Mouse (Mus musculus) ES-E14 (cell line): Measurements from ENCODE around the gene Shroom3. TPM values are rescaled to one million over a fixed set of nuclear protein-coding genes. Genes with fewer than 3 reads are reported as not detected.

Source experiments
- DNase-seq: peaks from one replicate; pipeline ENCODE4 v3.0.0-alpha.2; 2013; ENCODE audit warnings: low read depth, low spot score
- H3K27ac ChIP-seq: 2 replicates; pipeline ENCODE4 v1.5.1; 2012; ENCODE audit warnings: low read depth, mild to moderate bottlenecking, low read length, moderate library complexity, mixed read lengths; ENCODE audit not compliant: poor library complexity, insufficient read depth, severe bottlenecking
- H3K36me3 ChIP-seq: 2 replicates; pipeline ENCODE4 v1.6.1; 2012; ENCODE audit warnings: mild to moderate bottlenecking, low read length, moderate library complexity, mixed read lengths; ENCODE audit not compliant: control insufficient read depth, poor library complexity, insufficient read depth, severe bottlenecking
- H3K4me1 ChIP-seq, 2 experiments: fragments of 150-350 bp in 1 of 2; sonication (generic) in 1 of 2; 2 replicates each; pipeline ENCODE4 v1.6.1; 2012; ENCODE audit warnings: low read length in 2 of 2, mild to moderate bottlenecking in 1 of 2, mixed read lengths in 1 of 2; ENCODE audit not compliant: control insufficient read depth in 2 of 2, insufficient read depth in 2 of 2, poor library complexity in 1 of 2
- H3K4me3 ChIP-seq, 2 experiments: fragments of 150-350 bp in 1 of 2; sonication (generic) in 1 of 2; 2 replicates each; pipeline ENCODE4 v1.5.1; 2012; ENCODE audit warnings: low read length in 2 of 2, low read depth in 1 of 2, mild to moderate bottlenecking in 1 of 2, mixed read lengths in 1 of 2; ENCODE audit not compliant: insufficient read depth in 1 of 2, poor library complexity in 1 of 2, severe bottlenecking in 1 of 2
- H3K9ac ChIP-seq: 2 replicates; pipeline ENCODE4 v1.6.1; 2012; ENCODE audit warnings: low read depth, mild to moderate bottlenecking, low read length, mixed read lengths; ENCODE audit not compliant: poor library complexity, insufficient read depth, severe bottlenecking
- H3K9me3 ChIP-seq: fragments of 150-350 bp; sonication (generic); 2 replicates; pipeline ENCODE4 v1.6.1; 2012; ENCODE audit warnings: low read depth, mild to moderate bottlenecking, low read length; ENCODE audit not compliant: control insufficient read depth, insufficient read depth
- CHD2 ChIP-seq: IDR thresholded peaks from 2 replicates; pipeline ENCODE4 v1.6.1; 2014; ENCODE audit warnings: mild to moderate bottlenecking, low read depth, low read length, inconsistent platforms
- HCFC1 ChIP-seq: IDR thresholded peaks from 2 replicates; pipeline ENCODE4 v1.6.1; 2012; ENCODE audit warnings: low read length, inconsistent platforms, borderline replicate concordance; ENCODE audit not compliant: insufficient read depth
- MAFK ChIP-seq: IDR thresholded peaks from 2 replicates; pipeline ENCODE4 v1.6.1; 2014; ENCODE audit warnings: mild to moderate bottlenecking, low read depth, low read length, inconsistent platforms; ENCODE audit not compliant: insufficient read depth
- ZC3H11A ChIP-seq: IDR thresholded peaks from 2 replicates; pipeline ENCODE4 v1.6.1; 2012; ENCODE audit warnings: low read depth, mild to moderate bottlenecking, inconsistent platforms, low read length, borderline replicate concordance
- ZNF384 ChIP-seq: IDR thresholded peaks from 2 replicates; pipeline ENCODE4 v1.6.1; 2012; ENCODE audit warnings: low read depth, low read length, inconsistent platforms
- in situ Hi-C, 2 experiments: fragments of 600-800 bp; cut with MboI; formaldehyde crosslinking; loops; one replicate each; pipeline ENCODE4 v1.15.1; 2025; ENCODE audit warnings: low sequenced_read_pairs in 2 of 2, inconsistent platforms in 1 of 2; ENCODE audit not compliant: unreplicated experiment in 2 of 2
- total RNA-seq: library from RNA; depleted of rRNA; stranded (reverse); fragments of 300-350 nt; gene quantifications from 2 replicates; pipeline ENCODE4 v1.2.3, GENCODE M21; 2012; rRNA removed

The Shroom3 gene
- total RNA-seq, 1 experiment, result 34.1 TPM

DNA sequence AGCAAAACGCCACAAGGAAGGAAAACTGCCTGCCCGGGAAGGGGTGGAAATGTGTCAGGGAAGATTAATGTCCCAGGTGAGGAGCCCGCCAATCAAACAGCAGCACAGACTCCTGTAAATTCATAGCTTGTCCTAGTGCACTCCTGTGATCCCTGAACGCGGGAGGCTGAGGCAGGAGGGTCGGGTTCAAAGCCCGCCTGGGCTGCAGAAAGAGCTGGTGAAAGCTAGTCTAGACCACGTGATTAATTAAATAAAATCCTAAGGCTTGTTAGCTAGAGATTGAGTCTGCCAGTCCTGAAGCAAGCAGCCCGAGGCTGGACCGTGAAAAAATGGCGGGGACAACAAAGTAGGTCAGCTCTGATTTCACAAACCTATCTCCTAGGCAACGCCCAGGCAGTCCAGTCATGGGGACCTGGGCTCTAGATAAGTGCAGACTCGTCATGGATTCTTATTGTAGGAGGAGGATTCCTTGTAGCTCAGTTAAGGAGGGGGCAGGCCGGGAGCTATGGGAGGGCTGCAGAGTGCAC lies 322.6 kb downstream of the Shroom3 start:
- DNase-seq, result no peak
- Histone ChIP-seq H3K36me3 (no peaks in the 10 kb centered on the region), H3K27ac (peak overlapping the region; percentile 80; the same call in 1 of the 2 replicates), H3K9ac (peak overlapping the region; percentile 69), H3K4me1 (peaks cover 0 to 5% of the 10 kb centered on the region in 2 experiments; a peak in 1 of 4 replicates), H3K4me3 (peak overlapping the region; percentile 61 to 71), H3K9me3 (no peaks in the 10 kb centered on the region)
- TF ChIP-seq MAFK (no peak), HCFC1 (no peak), CHD2 (no peak), ZC3H11A (no peak), ZNF384 (no peak)
- in situ Hi-C loops, result no loop called here

DNA sequence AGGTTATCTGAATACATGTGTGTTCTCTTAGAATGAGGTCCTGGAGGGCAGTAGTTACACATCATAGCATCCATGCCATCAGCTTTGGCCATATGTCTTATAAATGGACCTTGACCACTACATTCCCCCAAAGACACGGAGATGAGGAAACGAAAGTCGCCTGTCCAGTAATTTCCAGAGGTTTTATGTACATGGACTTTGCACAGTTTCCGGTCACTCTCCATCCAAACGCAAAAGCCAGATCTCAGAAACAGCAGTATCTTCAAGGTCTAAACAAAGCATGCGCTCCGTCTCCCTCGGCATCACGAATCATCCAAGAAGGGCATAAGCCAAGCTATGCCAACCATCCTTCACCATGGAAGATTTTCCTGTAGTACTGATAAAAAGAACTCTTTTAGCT lies 325.0 kb downstream of the Shroom3 start:
- Histone ChIP-seq H3K9ac (no peak overlapping the region), H3K4me1 (peaks cover 0 to 5% of the 10 kb centered on the region in 2 experiments; a peak in 1 of 4 replicates), H3K9me3 (no peaks in the 10 kb centered on the region), H3K36me3 (no peaks in the 10 kb centered on the region), H3K27ac (no peak overlapping the region), H3K4me3 (no peak overlapping the region)
- no peak for DNase-seq
- in situ Hi-C loops, result no loop called here
- no peak for TF ChIP-seq ZC3H11A
- TF ChIP-seq MAFK, result no peak
- TF ChIP-seq ZNF384, result no peak
- TF ChIP-seq HCFC1, result no peak
- no peak for TF ChIP-seq CHD2

Other genes with a start within 250 kb of the Shroom3 start
- gene Nup54, start 248.2 kb upstream of the Shroom3 start, total RNA-seq, result 62.2 and 63.2 TPM in 2 replicates
- 39.0 and 89.0 TPM in 2 replicates for gene Scarb2, start 176.6 kb upstream of the Shroom3 start, total RNA-seq
- gene Fam47e, start 128.4 kb upstream of the Shroom3 start, total RNA-seq, result not detected in 2 replicates
- 3.0 and 4.1 TPM in 2 replicates for gene Stbd1, start 80.4 kb upstream of the Shroom3 start, total RNA-seq
- 0.94 and 0.95 TPM in 2 replicates for gene Ccdc158, start 8.2 kb upstream of the Shroom3 start, total RNA-seq